Mouse (Mus musculus): ENCODE results near the gene Chchd6. TPM values are rescaled to one million over a fixed set of nuclear protein-coding genes. Genes with fewer than 3 reads are reported as not detected.

Gene Chchd6
- polyA plus RNA-seq, 1 experiment from 2014 or later: 91.3 TPM

DNA sequence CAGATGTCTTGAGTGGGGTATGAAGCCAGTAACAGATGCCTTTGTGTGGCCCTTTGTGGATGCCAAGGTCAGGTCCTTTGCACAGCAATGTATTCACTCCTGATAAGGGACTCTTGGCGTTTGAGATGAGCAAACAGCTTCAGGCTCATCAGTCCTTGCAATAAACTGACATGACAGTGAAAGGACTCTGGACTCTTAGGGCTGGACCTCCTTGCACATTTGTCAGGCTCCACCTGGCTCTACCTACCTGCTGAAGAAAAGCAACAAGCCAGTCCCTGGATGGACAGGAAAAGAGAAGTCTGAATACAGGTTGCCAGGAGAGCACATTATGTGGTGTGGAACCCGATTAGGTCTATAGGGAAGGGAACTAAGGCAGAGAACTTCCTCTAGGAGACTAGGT is 174.7 kb downstream of the Chchd6 start:
- no peak for DNase-seq (ENCODE audit: extremely low spot score, low spot score)
- WGBS: 88% methylated on average over 2 of the region's 2 CpGs
- no peaks in the 10 kb centered on the region for H3K9me3 ChIP-seq

DNA sequence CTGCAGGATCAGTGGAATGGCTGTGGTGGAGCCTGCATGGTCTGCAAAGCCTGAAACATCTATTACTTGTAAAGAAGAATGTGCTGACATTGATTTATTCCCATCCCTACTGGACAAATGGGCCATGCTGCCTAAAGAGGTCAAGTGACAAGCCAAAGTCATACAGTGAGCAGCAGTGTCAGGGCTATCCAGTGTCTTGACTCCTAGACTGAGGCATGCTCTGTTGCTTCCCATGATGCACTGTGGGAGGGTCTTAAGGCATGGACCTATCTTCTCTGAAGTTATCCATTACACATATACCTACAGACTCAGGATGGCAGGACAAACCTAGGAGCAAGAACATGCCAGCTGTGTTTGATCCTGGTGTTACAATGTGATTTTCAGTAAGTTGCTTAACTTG is 175.3 kb downstream of the Chchd6 start:
- no peaks in the 10 kb centered on the region for H3K9me3 ChIP-seq
- H3K36me3 ChIP-seq (replicated peaks): no peaks in the 10 kb centered on the region
- DNase-seq (ENCODE audit: extremely low spot score, low spot score): no peak
- no peak overlapping the region for H3K27ac ChIP-seq
- no peak overlapping the region for H3K4me3 ChIP-seq
- H3K27me3 ChIP-seq (ENCODE audit: poor library complexity, severe bottlenecking): no peaks in the 10 kb centered on the region
- H3K4me1 ChIP-seq: peaks cover 7% of the 10 kb centered on the region; the same call in 1 of the 2 replicates

More for the DNA sequence above, 174.7 kb downstream of the Chchd6 start:
- no peak overlapping the region for H3K27ac ChIP-seq
- H3K27me3 ChIP-seq (ENCODE audit: poor library complexity, severe bottlenecking): no peaks in the 10 kb centered on the region
- no peak overlapping the region for H3K4me3 ChIP-seq
- H3K36me3 ChIP-seq (replicated peaks): no peaks in the 10 kb centered on the region
- H3K4me1 ChIP-seq: peaks cover 7% of the 10 kb centered on the region; the same call in 1 of the 2 replicates

DNA sequence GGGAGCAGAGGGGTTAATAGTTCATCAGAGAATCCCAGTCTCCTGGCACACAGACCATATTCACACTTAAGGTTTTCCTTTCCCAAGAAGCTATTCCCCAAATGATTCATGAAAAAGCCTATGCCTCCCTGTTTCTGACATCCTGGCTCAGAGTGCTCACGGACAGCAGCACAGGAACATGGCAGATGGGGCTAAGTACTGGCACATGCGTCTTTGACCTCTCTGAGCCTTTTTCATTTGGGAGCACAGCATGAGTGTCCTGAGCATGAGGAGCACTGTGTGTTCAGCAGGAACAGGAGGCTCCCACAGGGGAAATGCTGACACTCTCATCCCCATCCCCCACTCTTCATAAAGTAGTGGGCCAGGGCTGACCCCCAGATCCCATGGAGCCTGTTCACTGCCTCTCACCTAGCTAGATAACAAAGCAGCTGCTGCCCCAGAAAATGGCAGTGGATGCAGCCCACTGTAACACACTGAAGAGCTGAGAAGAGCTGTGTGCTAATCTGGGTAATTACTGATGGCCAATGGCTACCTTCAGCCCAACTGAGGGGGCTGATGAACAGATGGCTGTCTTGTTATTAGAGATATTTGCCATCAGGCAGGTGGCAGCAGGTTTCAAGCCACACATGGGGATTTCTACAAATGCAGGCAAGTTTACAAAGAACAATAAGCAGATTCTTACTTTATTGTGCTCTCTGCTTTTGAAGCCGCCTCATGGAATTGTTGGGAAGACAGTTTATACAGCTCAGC is 176.2 kb downstream of the Chchd6 start:
- Histone ChIP-seq H3K4me3 (no peak overlapping the region), H3K27me3 (ENCODE audit: poor library complexity, severe bottlenecking) (no peaks in the 10 kb centered on the region), H3K27ac (0 out of 2 replicates have a peak overlapping the region, but pooled peaks have one; percentile 25), H3K4me1 (peaks cover 7% of the 10 kb centered on the region; the same call in 1 of the 2 replicates), H3K9me3 (no peaks in the 10 kb centered on the region), H3K36me3 (replicated peaks) (no peaks in the 10 kb centered on the region)
- no peak for DNase-seq (ENCODE audit: extremely low spot score, low spot score)
- 90% methylated on average over 3 of the region's 3 CpGs for WGBS

DNA sequence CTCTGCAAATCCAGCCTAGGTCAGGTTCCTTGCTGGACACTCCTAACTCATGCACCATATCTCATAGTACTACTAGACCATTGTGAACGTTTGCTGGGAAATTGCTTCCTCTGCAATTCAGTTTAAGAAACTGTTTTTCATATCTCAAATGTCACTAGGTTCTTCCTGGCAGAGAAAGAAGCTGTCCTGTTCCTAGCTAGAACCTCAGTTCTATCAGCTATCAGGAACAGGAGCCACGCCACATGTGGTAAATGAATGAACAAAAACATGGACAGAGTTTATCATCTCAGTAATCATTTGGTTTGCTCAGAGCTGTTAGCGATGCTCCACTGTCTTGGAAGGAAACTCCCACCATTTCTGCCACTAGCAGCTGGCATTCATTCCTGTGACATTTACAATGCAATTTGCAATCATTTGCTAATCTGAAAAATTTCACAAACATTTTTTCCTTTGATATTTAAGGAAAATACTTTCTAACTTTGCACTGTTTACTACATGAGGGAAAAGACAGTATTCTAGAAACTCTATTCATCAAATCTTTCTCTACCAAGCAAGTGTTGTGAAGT is 179.3 kb downstream of the Chchd6 start:
- Histone ChIP-seq H3K36me3 (replicated peaks) (no peaks in the 10 kb centered on the region), H3K27me3 (ENCODE audit: poor library complexity, severe bottlenecking) (no peaks in the 10 kb centered on the region), H3K9me3 (no peaks in the 10 kb centered on the region), H3K4me3 (no peak overlapping the region), H3K4me1 (peaks cover 7% of the 10 kb centered on the region; the same call in 1 of the 2 replicates), H3K27ac (no peak overlapping the region)
- WGBS: 91% methylated on average over 3 of the region's 3 CpGs
- no peak for DNase-seq (ENCODE audit: extremely low spot score, low spot score)

DNA sequence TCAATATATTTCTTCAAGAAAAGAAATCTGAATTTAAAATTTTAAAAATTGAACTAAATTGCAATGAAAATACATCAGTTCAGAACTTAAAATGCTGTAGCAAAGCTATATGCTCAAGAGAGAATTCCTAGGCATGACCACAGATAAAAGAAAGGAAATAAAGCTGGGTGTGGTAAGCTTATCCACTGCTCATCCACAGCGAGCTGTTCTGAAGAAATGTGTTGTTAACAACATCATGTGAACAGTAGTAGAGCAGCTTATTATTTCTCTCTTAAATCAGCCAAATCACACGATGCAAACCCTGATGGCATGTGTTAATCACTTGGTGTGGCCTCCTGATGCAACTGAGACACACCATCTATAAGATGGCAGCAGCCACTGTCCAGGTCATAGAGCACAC is 180.4 kb downstream of the Chchd6 start:
- no peaks in the 10 kb centered on the region for H3K9me3 ChIP-seq
- H3K27ac ChIP-seq: no peak overlapping the region
- no peak overlapping the region for H3K4me3 ChIP-seq
- DNase-seq (ENCODE audit: extremely low spot score, low spot score): no peak
- no peaks in the 10 kb centered on the region for H3K27me3 ChIP-seq (ENCODE audit: poor library complexity, severe bottlenecking)
- H3K4me1 ChIP-seq: peaks cover 7% of the 10 kb centered on the region; the same call in 1 of the 2 replicates
- H3K36me3 ChIP-seq (replicated peaks): no peaks in the 10 kb centered on the region
- 89% methylated on average over 2 of the region's 2 CpGs for WGBS

DNA sequence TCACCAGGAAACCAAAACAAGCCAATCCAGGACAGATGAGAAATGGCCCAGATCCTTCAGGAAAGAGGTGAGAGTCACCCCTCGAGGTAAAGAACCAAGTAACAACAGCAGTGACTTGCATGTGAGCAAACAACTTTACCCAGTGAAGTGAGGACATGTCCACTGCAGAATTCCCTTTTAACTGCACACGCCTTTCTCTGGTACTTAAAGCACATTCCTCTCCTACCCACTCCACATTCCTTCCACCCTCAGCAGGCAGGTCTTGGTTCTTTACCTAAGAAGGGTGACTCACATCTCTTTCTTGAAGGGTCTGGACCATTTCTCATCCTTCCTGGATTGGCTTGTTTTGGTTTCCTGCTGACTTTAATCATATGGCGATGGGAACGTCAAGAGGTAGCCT is 181.3 kb downstream of the Chchd6 start:
- WGBS: 89% methylated on average over 4 of the region's 4 CpGs
- no peaks in the 10 kb centered on the region for H3K36me3 ChIP-seq (replicated peaks)

DNA sequence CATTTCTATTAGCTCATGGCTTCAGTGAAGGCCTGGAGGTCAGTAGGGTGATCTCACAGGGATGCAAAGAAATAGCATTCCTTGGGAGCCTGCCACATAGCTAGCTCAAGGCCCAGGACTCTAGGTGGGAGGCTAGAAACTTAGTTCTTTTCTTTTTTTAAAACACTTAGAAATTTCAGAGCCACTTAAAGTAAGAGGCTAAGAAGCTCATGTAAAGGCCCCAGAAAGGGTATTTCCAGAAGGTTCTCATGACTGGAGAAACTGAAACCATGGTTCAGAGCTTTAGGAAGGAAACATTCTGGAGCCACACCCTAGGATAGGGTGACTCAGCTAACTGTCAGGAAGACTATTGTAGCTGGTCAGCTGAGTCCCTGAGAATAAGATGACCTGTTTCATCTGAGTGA is 182.0 kb downstream of the Chchd6 start:
- no peak overlapping the region for H3K4me3 ChIP-seq
- H3K36me3 ChIP-seq (replicated peaks): no peaks in the 10 kb centered on the region
- DNase-seq (ENCODE audit: extremely low spot score, low spot score): no peak
- H3K27me3 ChIP-seq (ENCODE audit: poor library complexity, severe bottlenecking): no peaks in the 10 kb centered on the region
- H3K27ac ChIP-seq: no peak overlapping the region
- no peaks in the 10 kb centered on the region for H3K4me1 ChIP-seq
- H3K9me3 ChIP-seq: no peaks in the 10 kb centered on the region

More for the DNA sequence above, 181.3 kb downstream of the Chchd6 start:
- H3K27me3 ChIP-seq (ENCODE audit: poor library complexity, severe bottlenecking): no peaks in the 10 kb centered on the region
- no peak overlapping the region for H3K27ac ChIP-seq
- DNase-seq (ENCODE audit: extremely low spot score, low spot score): no peak
- no peak overlapping the region for H3K4me3 ChIP-seq
- peaks cover 4% of the 10 kb centered on the region; the same call in 1 of the 2 replicates for H3K4me1 ChIP-seq
- H3K9me3 ChIP-seq: no peaks in the 10 kb centered on the region

DNA sequence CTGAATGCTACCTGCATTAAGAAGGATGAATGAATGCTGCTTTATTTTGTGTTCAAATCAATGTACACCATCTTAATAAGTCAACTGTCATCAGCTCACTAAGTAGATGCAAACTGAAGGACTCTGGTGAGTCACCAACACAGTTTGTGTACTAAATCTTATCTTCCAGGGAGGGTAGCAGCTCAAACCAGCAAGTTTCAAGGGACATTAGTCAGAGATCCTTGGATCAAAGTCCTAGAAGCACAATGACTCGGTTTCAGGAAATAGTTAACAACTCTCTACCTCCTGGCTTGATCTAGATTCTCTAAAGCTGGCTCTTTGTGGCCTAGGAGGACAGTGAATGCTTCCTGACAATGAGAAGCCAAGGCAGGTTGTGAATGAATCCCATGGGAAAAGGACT is 182.9 kb downstream of the Chchd6 start:
- Histone ChIP-seq H3K9me3 (no peaks in the 10 kb centered on the region), H3K36me3 (replicated peaks) (no peaks in the 10 kb centered on the region), H3K4me1 (peaks cover 4% of the 10 kb centered on the region; the same call in 1 of the 2 replicates), H3K27ac (no peak overlapping the region), H3K4me3 (no peak overlapping the region), H3K27me3 (ENCODE audit: poor library complexity, severe bottlenecking) (no peaks in the 10 kb centered on the region)
- 88% methylated on average over 1 of the region's 1 CpGs for WGBS
- DNase-seq (ENCODE audit: extremely low spot score, low spot score): no peak

DNA sequence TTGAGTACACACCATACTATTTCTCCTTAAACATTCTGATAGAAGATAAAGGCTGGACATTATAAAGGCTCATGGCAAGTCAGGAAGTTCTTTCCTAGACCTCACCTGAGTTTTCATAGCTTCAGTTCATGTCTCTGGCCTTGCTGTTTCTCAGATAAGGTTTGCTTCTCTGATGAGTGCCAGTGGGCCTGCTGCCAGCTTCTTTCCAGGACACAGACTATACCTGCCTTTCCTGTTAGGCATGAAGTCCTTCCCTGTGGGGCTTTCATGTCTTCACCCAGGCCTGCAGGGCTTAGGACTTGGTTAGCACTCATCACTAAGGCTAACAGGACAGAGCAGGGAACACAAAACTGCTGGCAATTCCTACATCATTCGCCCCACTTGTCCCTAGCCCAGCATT is 186.4 kb downstream of the Chchd6 start:
- H3K9me3 ChIP-seq: no peaks in the 10 kb centered on the region
- H3K27ac ChIP-seq: no peak overlapping the region
- no peak overlapping the region for H3K4me3 ChIP-seq
- H3K27me3 ChIP-seq (ENCODE audit: poor library complexity, severe bottlenecking): no peaks in the 10 kb centered on the region
- peaks cover 9% of the 10 kb centered on the region; the same call in 1 of the 2 replicates for H3K4me1 ChIP-seq
- DNase-seq (ENCODE audit: extremely low spot score, low spot score): no peak
- H3K36me3 ChIP-seq (replicated peaks): no peaks in the 10 kb centered on the region
- 86% methylated on average over 1 of the region's 1 CpGs for WGBS

DNA sequence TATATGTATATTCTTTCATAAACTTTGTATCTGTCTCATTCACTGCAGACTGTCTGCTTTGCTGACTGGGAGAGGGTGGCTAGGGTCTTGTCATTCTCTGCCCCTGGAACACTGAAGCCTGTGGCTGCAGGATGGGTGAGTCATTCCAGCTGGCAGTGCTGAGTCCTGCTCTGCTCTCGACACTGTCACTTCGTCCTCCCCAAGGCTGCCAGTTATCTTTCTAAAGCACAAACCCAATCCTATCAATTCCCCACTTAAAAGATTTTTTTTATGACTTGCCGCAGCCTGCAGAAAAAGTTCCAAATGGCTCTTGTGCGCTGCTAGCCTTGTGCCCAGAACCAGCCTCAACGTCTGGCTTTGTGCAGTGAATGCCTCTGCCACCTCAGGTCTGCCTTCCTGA is 187.2 kb downstream of the Chchd6 start:
- no peaks in the 10 kb centered on the region for H3K36me3 ChIP-seq (replicated peaks)
- no peak for DNase-seq (ENCODE audit: extremely low spot score, low spot score)
- no peaks in the 10 kb centered on the region for H3K9me3 ChIP-seq
- H3K27ac ChIP-seq: no peak overlapping the region
- no peaks in the 10 kb centered on the region for H3K27me3 ChIP-seq (ENCODE audit: poor library complexity, severe bottlenecking)
- peaks cover 9% of the 10 kb centered on the region; the same call in 1 of the 2 replicates for H3K4me1 ChIP-seq
- no peak overlapping the region for H3K4me3 ChIP-seq
- 86% methylated on average over 5 of the region's 5 CpGs for WGBS

DNA sequence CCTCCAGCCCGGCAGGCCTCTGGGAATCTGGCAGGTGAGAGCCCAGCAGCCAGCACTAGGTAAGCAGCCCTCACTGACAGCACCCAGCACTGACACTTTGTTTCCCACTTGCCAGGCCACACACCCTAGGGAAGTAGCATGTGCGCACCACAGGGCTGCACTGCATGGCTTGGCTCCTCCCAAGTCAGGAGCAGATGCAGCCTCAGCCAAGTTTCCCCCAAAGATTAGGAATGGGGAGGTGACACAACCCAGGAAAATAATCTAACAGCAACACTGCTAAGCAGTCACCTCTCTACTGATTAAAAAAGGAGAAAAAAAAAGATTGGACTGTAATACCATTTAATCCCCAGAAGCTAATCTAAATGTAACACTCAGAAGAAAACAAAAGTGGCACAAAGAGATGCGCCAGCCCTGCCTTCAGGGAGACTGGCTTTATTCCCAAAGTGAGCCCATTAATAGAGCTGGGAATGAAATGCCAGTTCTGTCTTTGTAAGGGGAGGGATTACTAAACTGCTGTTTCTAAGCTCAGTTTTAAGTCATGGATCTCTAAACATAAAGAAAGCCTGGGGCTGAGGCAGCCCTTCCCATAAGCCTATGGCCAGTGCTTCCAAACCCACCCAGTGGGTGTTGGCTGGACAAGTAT is 188.1 kb downstream of the Chchd6 start:
- 65% methylated on average over 3 of the region's 3 CpGs for WGBS
- peaks cover 13% of the 10 kb centered on the region; the same call in 1 of the 2 replicates for H3K4me1 ChIP-seq

DNA sequence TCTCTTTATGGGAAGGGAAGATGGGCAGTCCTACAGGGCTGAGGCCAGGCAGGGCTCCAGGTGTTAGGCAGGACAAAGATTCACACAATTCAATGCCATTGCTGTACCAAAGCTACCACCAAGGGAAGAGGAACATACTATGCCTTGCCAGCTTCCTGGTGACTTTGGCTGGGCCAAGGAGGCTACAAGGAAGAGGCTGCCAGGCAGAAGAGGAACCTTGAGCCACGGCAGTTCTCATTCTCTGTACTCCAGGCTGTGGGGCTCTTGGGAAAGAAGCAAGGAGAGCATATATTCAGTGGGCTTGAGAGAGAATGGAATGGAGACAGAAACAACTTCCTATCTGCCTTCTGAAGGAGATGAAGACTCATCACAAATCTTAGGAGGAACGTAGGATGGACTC is 190.5 kb downstream of the Chchd6 start:
- Histone ChIP-seq H3K4me3 (no peak overlapping the region), H3K27ac (no peak overlapping the region), H3K4me1 (peaks cover 14% of the 10 kb centered on the region; the same call in 1 of the 2 replicates), H3K36me3 (replicated peaks) (no peaks in the 10 kb centered on the region), H3K9me3 (no peaks in the 10 kb centered on the region), H3K27me3 (ENCODE audit: poor library complexity, severe bottlenecking) (no peaks in the 10 kb centered on the region)
- WGBS: 94% methylated on average over 2 of the region's 2 CpGs
- no peak for DNase-seq (ENCODE audit: extremely low spot score, low spot score)

More for the DNA sequence above, 188.1 kb downstream of the Chchd6 start:
- no peak overlapping the region for H3K27ac ChIP-seq
- DNase-seq (ENCODE audit: extremely low spot score, low spot score): no peak
- no peak overlapping the region for H3K4me3 ChIP-seq
- H3K27me3 ChIP-seq (ENCODE audit: poor library complexity, severe bottlenecking): no peaks in the 10 kb centered on the region
- H3K36me3 ChIP-seq (replicated peaks): no peaks in the 10 kb centered on the region
- no peaks in the 10 kb centered on the region for H3K9me3 ChIP-seq

Measured in forebrain, embryonic 10.5 days (tissue).